Mouse (Mus musculus) thymus, postnatal 4 days (tissue): ENCODE measurements around the gene Olfr1308.

Experiments
- DNase-seq: peaks from one replicate; pipeline ENCODE4 v3.0.0; 2021

The Olfr1308 gene

GRCm38 (mm10) chr2:111964844-111965243 lies at the start of gene Olfr1308:
Olfr1308 (minus strand) TSS chr2:111964944.
- DNase-seq, result no peak

GRCm38 (mm10) chr2:112012608-112013007 lies 47.9 kb upstream of the Olfr1308 start, which contains the start of gene Olfr1310:
Olfr1310 (minus strand) TSS chr2:112012708.
- no peak for DNase-seq

- no peak for DNase-seq
Measured at GRCm38 (mm10) chr2:111990181-111990580, 25.4 kb upstream of the Olfr1308 start, which contains the start of gene Olfr1309. Olfr1309 (minus strand) TSS chr2:111990281.

GRCm38 (mm10) chr2:111949340-111949739 lies 15.4 kb downstream of the Olfr1308 start, which contains the start of gene Olfr1307:
Olfr1307 (minus strand) TSS chr2:111949440.
- DNase-seq, result no peak

- DNase-seq, result no peak
Measured at GRCm38 (mm10) chr2:111916171-111916570, 48.6 kb downstream of the Olfr1308 start, which contains the start of gene Olfr1306. Olfr1306 (minus strand) TSS chr2:111916271.
